Mouse (Mus musculus) right cerebral cortex, postnatal 25 days (tissue): Measurements from ENCODE around the gene Slc26a6.

Experiments
- DNase-seq: peaks from one replicate; pipeline ENCODE4 v3.0.0; 2022

The Slc26a6 gene

DNA sequence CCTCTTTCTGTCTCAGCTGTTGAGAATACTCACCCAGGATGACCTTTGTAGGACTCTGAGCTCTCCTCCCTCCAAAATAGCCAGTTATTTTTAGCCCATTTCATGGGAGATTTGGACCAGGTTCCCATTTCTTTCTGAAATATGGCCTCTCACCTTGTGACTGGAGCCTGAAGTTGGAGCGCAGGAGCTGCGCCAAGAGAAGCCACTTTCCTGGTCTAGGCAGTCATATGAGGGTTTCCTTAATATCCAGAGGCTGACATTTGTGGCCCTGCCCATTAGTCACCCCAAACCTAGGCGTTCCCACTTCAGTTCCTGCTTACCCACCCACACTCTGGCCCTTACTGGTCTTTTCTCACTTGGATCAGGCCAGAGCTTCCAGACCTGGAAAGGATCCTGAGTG lies at the start of gene Slc26a6:
Gene Slc26a6, plus strand, starts transcription at position 308 of the 400 bp plus-strand sequence.
- no peak for DNase-seq

GRCm38 (mm10) chr9:108805768-108806167 lies 47.3 kb upstream of the Slc26a6 start:
- DNase-seq, result no peak

- DNase-seq, result no peak
These were observed 46.7 kb upstream of the Slc26a6 start for GRCm38 (mm10) chr9:108806379-108806778.

DNA sequence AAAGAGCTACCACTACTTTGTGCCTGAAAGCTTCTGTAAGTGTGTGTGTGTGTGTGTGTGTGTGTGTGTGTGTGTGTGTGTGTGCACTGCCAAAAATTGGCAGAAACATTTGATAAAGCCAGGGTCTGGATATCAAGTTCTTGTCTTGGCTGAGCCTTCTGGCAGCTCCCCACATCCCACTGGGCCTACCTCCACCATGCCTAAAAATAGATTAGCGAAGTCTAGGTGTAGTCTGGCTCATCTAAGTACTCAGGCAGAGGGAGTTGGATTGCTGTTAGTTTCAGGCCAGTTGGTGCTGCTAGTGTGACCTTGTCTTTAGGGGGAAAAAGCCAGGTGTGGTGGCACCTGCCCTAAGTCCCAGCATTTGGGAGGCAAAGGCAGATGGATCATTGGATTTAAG lies 46.3 kb upstream of the Slc26a6 start:
- no peak for DNase-seq

DNA sequence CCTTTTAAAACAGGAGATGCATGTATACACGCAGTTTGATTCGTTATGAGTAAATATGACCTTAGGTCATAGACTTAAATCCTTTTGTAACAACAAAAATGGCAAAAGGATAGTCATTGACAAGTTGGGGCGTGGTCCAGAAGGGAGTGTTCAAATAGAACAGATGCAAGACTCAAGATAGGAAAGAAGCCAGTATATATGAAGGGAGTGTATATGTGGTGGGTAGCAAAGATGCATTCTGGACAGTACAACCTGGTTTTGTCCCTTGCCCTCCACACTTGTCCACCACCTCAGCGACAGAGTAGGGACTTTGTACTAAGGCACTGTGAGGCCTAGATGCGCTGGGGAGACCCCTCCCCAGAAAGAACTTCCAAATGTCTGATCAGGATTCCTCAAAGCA lies 45.4 kb upstream of the Slc26a6 start:
- no peak for DNase-seq

DNA sequence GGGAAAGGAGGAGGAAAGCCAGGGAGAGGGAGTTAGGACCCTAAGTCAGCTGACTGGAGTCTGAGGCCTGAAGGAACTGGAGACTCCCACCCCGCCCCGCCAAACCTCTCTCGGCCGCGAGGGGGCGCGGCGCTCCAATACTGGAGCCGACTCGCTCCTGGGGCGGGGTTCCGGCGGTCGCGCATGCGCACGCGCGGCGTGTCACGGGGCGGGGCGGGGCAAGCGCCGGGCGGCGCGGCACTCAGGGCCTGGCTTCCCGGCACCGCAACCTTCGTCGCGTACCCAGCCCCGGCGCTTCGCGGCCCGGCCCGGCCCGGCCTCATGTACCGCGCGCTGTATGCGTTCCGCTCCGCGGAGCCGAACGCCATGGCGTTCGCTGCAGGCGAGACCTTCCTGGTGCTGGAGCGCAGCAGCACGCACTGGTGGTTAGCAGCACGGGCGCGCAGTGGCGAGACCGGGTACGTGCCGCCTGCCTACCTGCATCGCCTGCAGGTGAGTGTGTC lies 44.9 kb upstream of the Slc26a6 start, which contains the start of gene Nckipsd:
Gene Nckipsd, plus strand, starts transcription at position 206 of the 503 bp plus-strand sequence.
- DNase-seq, result peak; percentile 95

DNA sequence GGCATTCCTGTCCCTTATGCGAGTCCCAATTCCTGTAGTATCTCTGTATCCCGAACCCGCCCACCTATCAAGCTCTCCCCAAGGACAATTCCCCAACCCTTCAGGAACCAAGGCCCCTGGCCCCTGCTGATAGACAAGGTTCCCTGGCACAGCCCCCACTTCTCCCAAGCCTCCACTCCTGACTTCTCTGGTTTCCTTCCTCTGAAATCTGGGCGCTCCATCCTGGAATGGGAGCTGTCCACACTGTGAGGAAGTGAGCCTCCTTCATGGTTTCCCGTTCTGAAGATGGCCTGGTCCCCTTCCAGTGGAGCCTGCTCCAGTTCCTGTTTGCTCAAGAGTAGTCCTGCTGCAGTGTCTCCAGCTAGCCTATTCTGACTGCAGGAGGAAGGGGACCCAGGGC lies 43.9 kb upstream of the Slc26a6 start:
- no peak for DNase-seq

DNA sequence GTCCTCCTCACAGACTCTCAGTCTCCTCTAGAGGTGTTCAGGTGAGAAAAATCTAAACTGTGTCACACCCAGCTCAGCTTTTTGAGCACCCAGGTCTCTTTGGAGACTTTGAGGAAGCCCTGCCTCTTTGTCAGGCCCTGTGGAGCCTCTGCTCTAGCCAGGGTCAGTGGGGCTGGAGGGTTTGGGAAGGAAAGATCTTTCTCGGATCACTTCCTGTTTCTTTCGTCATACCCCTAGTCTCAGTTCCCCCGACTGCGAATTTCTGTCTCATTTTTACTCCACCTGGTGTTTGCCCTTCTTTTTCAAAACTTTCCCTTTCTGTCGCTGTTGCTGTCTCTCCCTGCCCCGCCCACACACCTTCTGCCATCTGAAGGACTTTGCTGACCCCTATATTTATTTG lies 43.4 kb upstream of the Slc26a6 start:
- DNase-seq, result no peak

DNA sequence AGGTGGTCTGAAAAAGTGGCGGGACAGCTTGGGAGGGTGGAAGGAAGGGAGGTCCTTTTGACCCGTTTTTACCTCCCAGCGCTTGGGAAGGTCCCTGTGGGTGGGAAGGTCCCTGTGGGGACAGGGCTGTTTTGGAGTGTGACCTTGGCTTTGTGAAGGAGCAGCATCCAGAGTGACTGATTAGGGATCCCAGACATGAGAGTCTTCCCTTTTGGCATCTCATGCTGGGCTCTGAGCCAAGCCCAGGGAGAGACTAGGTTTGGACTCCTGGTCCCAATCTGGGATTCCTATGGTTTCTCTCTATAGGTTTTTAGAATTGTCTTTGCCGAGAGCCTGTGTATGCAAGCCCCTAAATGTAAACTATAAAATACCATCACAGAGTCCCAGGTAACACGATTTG lies 42.6 kb upstream of the Slc26a6 start:
- no peak for DNase-seq

- no peak for DNase-seq
These were observed 37.5 kb upstream of the Slc26a6 start for GRCm38 (mm10) chr9:108815557-108815956.

GRCm38 (mm10) chr9:108819495-108819894 lies 33.6 kb upstream of the Slc26a6 start:
- no peak for DNase-seq

DNA sequence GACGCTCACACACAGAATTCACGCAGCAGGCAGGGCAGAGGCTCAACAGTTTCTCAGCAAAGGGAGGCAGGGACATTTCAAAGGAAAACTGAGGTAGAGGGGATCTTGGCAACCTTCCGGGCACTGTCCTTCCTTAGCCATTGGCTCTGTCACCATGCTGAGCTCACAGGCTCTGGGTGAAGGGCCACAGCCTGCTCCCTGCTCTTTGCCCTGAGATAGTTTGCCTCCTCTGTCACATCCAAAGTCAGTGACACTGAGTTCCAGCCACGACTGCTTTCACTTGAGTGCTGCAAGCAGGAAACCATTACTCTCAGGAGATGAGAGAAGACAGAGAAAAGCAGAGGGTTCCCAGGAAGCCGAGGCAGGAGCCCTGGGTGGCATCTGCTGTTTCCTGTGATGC lies 33.0 kb upstream of the Slc26a6 start:
- no peak for DNase-seq

DNA sequence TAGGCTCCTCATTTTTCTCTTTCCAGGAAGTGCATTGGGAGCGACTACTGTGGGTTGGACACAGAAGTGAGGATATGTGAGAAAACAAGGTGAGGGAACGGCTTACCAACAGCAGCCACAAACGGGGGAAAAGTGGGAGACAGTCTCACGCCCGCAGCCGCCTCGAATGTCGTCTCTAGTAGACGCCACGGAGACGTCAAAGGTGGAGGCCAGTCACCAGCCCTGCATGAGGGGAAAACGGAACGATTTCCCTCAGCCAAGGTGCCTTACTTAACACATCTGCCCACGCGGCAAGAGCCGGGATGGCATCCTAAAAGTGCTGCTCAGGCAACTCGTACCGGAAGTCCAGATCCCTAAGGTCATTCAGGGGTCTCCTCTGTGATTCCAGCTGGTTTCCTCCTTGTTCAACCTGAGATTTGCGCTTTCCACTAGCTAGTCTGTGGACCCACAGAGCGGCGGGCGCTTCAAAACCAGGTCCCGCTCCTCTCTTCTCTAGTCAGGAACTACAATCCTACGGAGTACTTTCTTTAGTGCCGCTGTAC lies 28.9 kb upstream of the Slc26a6 start:
- peak; percentile 27 for DNase-seq

DNA sequence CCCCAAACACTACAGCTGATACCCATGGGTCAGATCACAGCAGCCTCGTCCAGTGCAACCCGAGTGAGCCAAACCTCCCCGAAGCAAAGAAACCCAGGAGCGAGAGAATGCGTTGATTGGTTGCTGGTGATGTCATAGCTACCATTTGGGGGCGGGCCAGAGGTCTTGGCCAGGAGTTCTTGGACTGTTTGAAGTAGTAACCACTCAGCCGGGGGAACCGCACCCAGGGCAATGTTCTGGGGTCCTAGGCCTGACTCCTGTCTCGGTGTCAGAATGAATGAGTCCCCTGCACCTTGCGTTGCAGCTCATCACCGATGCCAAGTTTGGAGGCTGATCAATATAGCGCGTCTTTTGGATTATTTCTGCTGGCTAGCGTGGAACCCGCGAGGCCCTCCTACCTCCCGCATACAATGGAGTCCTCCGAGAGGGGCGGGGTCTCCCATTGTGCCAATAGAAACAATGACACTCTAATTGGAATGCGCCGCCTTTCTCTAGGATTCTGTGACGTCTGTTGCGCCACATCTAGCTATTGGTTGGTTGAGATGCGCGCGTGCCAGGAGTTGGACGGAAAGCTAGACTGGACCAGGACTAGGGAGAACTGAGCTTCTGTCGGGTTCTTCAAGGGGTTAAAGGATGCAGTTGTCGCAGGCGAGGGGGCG lies 28.2 kb upstream of the Slc26a6 start:
- DNase-seq, result peak; percentile 88

DNA sequence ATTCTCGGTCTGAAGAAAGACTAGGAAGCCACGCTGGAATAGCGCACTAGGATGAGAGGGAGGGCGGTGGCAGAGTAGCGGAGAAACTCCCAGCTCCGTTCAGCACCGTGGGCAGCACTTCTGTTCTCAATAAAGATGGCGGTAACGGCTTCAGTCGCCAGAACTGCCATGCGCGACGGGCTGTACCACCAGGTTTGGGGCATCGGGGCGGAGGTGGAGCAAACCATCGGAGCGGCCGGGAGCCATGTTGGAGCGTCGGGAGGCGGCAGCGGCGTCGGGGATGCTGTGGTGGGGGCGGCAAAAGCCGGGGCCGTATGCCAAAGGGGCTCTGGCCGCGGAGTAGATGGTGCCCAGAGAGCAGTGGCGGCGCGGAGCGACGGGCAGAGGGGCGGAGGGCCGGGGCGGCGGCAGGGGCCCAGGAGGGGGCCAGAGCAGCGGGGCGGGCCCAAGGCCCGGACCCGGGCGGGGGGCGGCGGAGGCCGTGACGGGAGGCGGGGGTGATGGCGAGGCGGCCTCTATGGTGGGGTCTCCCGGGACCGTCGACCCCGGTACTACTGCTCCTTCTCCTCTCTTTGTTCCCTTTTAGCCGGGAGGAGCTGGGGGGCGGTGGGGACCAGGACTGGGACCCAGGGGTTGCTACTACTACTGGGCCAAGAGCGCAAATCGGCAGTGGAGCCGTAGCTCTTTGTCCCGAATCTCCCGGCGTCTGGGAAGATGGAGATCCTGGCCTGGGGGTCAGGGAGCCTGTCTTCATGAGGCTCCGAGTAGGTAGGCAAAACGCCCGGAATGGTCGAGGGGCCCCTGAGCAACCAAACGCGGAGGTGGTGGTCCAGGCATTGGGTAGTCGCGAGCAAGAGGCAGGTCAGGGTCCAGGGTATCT lies 27.0 kb upstream of the Slc26a6 start, which contains the start of gene Celsr3:
Gene Celsr3, plus strand, starts transcription at position 501 of the 880 bp plus-strand sequence.
- peak; percentile 89 for DNase-seq

DNA sequence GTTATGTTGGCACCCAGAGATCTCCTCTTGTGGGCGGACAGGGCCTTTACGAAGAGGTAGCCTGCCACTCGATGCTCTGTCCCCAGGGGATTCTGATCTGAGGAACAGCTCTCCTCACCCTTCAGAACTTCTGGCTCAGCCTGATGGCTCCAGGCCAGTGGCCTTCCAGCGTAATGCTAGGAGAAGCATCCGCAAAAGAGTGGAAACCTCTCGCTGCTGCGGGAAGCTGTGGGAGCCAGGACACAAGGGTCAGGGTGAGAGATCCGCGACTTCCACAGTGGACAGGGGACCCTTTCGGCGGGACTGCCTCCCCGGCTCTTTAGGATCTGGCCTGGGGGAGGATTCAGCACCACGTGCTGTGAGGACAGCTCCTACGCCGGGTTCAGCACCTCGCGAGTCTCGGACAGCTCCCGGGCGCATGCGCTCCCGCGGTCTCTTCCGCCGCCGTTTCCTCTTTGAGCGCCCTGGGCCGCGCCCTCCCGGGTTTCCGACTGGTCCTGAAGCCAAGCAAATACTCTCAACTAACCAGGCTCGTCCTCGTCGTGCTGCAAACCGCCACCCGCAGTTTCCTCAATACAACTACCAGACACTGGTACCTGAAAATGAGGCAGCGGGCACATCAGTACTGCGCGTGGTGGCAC lies 26.3 kb upstream of the Slc26a6 start:
- peak; percentile 71 for DNase-seq

GRCm38 (mm10) chr9:108827454-108827853 lies 25.6 kb upstream of the Slc26a6 start:
- DNase-seq, result no peak

GRCm38 (mm10) chr9:108827906-108828305 lies 25.2 kb upstream of the Slc26a6 start:
- no peak for DNase-seq

DNA sequence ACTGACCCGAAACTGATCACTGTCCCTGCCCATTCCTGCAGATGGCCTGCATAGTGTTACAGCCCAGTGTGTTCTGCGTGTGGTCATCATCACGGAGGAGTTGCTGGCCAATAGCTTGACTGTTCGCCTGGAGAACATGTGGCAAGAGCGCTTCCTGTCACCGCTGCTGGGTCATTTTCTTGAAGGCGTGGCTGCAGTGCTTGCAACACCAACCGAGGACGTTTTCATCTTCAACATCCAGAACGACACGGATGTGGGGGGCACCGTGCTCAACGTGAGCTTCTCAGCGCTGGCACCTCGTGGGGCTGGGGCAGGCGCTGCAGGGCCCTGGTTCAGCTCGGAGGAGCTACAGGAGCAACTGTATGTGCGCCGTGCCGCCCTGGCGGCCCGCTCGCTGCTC lies 21.4 kb upstream of the Slc26a6 start:
- no peak for DNase-seq

- peak; percentile 74 for DNase-seq
These were observed 20.5 kb upstream of the Slc26a6 start for GRCm38 (mm10) chr9:108832390-108833108.

GRCm38 (mm10) chr9:108842989-108843388 lies 10.1 kb upstream of the Slc26a6 start:
- peak; percentile 63 for DNase-seq

DNA sequence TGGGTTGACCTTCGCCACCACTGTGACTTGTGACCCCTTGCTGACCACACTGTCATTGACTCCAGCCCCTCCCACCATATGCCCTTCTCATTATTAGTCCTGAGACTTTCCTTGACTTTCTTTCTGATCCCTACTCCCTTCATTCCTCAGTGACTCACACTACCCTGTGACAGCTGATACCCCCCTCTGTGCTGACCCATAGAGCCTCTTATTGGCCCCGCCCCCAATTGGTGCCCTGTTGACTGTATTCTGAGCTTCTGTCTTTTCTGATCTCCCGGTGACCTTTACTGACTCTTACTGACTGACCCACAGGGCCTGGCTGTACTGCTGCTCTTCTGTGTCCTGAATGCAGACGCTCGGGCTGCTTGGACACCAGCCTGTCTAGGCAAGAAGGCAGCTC lies 7.7 kb upstream of the Slc26a6 start:
- DNase-seq, result no peak
